Mouse (Mus musculus): ENCODE results near the gene Gm20683.
"Not testable (repeated sequence)": the region's sequence is repeated elsewhere in the genome, so short reads cannot be mapped to it uniquely, and the experiment has no call there.

Gene Gm20683

GRCm38 (mm10) chr17:25825984-25826570 is 15.5 kb downstream of the Gm20683 start:
- no peak for DNase-seq

DNA sequence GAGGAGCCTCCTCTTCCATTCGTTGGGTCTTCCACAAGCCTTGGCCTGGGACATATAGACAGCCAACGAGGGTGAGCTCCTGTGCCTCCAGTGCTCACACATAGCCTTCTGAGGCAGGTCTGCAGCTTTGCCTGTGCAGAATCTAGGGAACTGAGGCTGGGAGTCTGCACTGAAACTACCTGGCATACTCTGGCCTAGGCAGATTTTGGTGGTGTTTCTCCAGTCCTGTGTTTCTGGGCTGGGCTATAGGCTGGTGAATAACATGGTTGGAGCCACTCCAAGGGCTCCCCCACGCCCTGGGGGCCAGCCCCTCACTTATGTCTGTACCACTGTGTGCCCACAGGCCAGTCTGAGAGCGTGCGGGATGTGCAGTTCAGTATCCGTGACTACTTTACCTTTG is 16.3 kb downstream of the Gm20683 start:
- no peak for DNase-seq

DNA sequence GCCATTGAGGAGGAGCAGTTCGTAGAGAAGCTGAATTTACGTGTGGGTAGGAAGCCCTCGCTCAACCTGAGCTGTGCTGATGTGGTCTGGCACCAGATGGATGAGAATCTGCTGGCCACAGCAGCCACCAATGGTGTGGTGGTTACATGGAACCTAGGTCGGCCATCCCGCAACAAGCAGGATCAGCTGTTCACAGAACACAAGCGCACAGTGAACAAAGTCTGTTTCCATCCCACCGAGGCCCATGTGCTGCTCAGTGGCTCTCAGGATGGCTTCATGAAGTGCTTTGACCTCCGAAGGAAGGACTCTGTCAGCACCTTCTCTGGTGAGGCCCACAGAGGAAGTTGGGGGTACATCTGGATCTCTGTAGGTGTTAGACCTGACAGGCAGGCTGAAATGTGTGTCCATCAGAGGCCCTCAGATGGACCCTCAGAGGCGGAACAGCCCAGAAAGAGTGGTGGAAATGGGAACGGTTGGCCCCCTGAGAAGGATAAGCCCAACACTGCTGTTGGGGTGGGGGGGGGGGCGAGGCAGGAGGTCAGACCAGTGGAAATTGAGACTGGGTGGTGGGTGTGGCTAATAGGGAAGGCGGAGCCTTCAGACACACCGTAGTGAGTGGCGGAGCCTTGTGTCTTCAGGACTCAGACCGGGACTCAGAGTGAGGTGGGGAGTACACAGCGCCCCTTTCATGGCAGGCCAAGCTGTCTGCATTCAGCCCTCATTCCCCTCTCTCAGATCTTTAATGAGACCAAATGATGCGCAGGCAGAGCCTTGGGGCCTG is 17.0 kb downstream of the Gm20683 start:
- no peak for DNase-seq

- peak; percentile 81 for DNase-seq
Measured at GRCm38 (mm10) chr17:25823452-25823851, 18.1 kb downstream of the Gm20683 start, which contains the start of gene Wdr24. Wdr24 (plus strand) TSS chr17:25823627.

DNA sequence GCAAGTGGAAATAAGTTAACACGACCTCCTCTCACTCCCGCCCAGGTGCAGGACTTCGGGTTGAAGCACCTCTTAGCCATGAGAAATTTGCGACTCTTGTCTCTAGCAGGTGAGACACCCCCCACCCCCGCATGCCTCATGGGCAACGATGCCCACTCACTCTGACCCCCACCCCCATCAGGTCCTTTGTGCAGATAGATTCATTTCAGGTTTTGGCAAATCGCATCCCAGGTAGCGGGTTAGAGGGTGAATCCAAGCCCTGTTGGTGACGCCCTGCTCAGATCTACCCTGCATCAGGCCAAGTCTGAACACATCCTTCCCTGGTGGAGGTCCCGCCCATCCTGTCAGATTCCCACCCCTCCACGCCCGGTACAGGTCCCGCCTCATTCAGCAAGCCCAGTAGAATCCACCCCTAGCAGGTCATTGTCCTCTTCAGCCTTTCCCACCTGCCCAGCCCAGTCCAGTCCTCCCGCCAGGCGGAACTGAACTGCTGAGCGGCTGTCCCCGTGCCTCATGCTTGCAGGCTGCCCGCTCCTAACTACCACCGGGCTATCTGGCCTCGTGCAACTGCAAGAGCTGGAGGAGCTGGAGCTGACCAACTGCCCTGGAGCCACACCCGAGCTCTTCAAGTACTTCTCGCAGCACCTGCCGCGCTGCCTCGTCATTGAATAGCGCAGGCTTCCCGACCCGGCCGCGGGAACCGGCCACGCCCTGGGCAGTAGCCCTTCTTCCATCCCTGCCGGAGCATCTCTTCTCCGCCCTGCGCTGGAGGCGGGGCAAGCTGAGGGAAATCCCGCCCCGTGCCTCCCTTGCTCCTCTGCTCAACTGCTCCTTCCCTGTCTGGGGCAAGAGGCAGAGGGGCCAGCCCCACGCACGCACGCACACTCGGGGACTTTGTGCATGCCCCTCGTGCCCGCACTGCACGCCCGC is 22.4 kb downstream of the Gm20683 start:
- no peak for DNase-seq

GRCm38 (mm10) chr17:25817662-25818061 is 23.9 kb downstream of the Gm20683 start:
- DNase-seq, result no peak

DNA sequence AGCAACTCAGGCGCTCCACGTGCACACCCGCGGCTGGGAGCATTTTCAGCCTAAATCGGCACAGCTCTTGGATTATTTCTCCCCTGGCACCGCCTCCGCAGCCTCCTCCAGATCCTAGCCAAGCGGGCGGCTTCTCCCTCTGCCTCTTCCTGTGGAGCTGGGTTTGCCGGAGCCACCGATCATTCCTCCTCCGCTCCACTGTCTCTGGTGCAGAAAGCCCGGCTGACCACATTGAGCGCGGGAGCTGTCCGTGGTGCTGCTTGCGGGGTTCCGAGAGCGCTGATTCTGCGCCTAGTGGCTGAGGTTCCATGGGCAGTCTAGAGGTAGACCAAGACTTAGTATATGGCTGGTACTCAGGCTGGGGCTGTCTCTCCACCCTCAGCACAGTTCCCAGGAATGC is 28.1 kb downstream of the Gm20683 start:
- DNase-seq, result peak; percentile 85

- no peak for DNase-seq
Measured at GRCm38 (mm10) chr17:25810890-25811289, 30.7 kb downstream of the Gm20683 start.

GRCm38 (mm10) chr17:25809606-25810340 is 31.8 kb downstream of the Gm20683 start:
- DNase-seq, result no peak

DNA sequence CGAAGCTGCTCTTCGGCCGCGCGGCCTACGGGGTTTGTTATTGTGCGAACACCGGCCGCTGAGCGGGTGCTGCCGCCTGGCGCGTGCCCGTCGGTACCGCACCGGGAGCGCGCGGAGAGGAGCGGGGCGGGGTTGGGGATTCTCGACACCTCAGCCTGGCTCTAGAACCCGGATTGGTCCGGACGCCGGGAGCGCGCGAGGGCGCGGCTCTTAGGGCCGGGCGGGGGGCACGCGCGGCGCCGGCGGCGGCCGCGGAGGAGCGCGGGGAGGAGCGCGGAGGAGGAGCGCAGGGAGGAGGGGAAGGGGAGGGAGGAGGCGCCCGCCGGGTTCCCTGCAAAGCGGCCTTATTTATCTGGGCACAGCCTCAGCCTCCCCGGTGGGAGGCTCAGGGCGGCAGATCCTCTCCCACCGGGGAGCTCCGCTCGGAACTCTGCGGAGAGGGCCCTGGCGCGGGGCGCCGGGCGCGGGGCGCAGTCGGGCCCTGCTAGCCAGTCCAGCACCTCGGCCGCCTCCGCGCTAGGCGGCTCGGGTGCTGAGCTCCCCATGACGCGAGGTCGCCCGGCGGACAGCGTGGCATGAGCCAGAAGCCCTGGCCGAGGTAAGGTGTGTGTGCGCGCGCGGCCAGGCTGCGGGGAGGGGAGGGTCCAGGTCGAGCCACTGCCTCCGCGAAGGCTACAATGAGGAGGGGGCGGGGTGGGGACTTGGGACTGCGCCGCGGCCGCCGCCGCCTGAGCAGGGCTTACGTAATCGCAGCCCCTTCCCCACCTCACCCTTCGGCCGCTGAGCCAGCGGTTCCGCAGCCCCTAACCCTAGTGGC is 32.6 kb downstream of the Gm20683 start, which contains the start of gene Fbxl16:
TSS of gene Fbxl16 (plus strand) at position 297 of the 817 bp plus-strand sequence.
- peak; percentile 80 for DNase-seq

GRCm38 (mm10) chr17:25808028-25808427 is 33.5 kb downstream of the Gm20683 start:
- DNase-seq, result no peak

GRCm38 (mm10) chr17:25807452-25807851 is 34.1 kb downstream of the Gm20683 start:
- DNase-seq, result not testable (repeated sequence)

DNA sequence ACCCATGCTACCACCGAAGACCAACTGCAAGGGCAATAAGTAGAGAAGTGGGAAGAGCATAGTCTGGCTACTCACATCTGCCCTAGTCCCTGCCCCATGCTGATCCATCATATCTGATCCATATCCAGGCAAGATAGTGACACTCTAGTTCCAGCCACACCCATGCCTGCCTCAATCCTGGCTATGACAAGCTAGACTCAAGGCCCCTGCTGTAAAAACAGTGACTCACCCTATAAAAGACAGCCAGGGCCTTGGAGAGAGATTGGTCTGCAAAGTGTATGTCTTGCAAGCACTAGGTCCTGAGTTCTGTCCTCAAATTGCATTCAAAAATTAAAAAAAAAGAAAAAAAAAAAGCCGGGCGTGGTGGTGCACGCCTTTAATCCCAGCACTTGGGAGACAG is 35.1 kb downstream of the Gm20683 start:
- DNase-seq, result no peak

- no peak for DNase-seq
Measured at GRCm38 (mm10) chr17:25802825-25803517, 38.6 kb downstream of the Gm20683 start.

DNA sequence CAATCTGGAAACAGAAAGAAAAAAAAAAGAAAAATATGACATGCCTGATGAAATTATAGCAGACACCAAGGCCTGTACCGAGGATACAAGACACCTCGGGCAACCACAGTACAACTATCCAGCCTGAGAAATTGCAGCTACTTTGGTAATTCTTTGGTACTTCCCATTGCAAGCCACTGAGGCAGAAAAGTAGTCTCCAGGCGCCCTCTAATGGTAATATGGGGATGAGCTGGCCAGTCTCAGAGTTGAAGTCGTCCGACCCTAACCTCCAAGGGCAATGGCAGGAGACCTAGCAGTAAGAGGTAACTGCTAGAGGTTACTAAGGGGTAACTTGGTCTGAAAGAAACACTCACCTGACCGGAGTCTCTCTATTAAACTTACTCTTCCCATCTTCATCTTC is 40.5 kb downstream of the Gm20683 start:
- peak; percentile 78 for DNase-seq

DNA sequence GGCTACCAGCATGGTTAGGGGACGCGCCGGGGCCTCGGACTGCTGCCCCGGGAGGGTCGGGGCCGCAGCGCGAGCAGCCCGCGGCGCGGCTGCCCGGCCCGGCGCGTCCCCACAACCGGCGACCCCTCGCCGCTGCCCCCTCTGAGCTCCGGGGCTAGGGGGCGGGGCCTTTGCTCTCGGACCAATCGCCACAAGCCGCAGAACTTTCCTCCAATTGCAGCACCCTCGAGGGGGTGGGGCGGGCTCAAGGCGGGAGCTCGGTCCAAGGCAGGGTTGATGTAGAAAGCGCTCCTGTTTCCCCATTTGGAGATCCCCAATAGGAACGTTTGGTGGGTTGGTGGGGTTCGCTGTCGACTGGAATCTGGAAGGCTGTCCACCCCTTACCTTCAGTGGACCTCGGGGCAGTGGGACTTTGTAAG is 44.6 kb downstream of the Gm20683 start, which contains the start of gene Metrn:
TSS of gene Metrn (minus strand) at position 186 of the 419 bp plus-strand sequence.
- DNase-seq, result peak; percentile 89

DNA sequence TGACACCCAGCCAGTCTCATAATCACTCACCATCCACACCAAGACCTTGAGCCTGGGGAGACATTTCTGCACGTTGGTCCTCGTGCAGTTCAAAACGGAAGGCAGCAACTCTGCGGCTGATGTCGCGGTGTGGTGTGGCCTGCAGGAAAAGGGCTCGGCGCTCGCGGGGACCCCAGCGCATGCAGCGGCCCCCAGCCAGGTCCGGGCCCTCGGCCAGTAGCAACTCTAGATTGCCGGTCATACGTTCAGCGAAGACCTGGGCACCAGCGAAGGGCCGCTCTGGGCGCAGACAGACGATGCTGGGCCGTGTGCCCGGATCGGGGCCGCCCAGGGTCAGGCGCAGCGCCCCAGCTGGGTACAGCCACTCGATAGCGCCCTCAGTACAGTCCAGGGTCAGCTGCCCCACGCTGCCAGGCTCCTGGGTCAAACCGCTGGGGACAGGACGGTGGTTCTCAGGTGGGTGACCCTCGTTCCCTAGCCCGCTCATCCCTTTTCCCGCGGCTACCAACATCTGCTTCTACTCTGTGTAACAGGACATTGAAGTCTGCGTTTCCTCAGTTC is 45.3 kb downstream of the Gm20683 start:
- DNase-seq, result peak; percentile 59

- DNase-seq, result peak; percentile 61
Measured at GRCm38 (mm10) chr17:25795609-25796092, 45.9 kb downstream of the Gm20683 start, which contains the start of gene AC134908.4. AC134908.4 (minus strand) TSS chr17:25795659.

DNA sequence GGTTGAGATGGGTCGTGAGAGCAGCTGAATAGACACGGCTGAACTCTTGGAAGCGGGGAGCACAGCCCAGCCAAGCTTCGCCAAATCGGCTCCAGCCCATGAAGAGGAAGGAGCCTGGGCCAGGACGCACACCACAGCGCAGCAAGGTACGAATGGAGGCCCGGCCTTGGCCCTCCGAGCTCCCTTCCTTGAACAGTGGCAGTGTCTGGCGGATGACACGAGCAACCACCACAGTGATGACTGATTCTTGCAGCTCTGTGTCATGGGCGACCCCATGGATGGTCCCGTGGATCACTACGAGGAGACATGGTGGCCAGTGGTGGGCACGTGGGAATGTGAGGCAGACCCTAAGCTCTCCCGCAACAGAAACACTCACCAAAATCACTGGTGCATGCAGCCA is 46.6 kb downstream of the Gm20683 start:
- DNase-seq, result no peak

- DNase-seq, result no peak
Measured at GRCm38 (mm10) chr17:25794197-25794596, 47.4 kb downstream of the Gm20683 start.
